In genomic region chr2:104741896-104742740, GRCm38 (mm10) we compare ENCODE assay signal across 8 mouse cellular contexts. TPM values are rescaled to one million over a fixed set of nuclear protein-coding genes. Genes with fewer than 3 reads are reported as not detected.
DNase-seq lines count a peak whose midpoint lies in the region; ATAC-seq and TF ChIP-seq lines count a peak whose summit lies in the region.

No protein-coding gene starts in this region.

- peak overlapping the region; percentile 97 for H3K9ac ChIP-seq in intestine, embryonic 16.5 days (ENCODE audit: low read depth, low read length)
- peak overlapping the region; percentile 72 for H3K9ac ChIP-seq in midbrain, embryonic 16.5 days (ENCODE audit: low read depth, low read length)

- no peaks in the 10 kb centered on the region for H3K36me3 ChIP-seq in embryonic facial prominence, embryonic 10.5 days (replicated peaks)
- no peaks in the 10 kb centered on the region for H3K36me3 ChIP-seq in intestine, embryonic 16.5 days (ENCODE audit: control insufficient read depth, insufficient read depth, low read length)
- H3K36me3 ChIP-seq in midbrain, embryonic 16.5 days (ENCODE audit: control insufficient read depth, insufficient read depth, low read length), result no peaks in the 10 kb centered on the region

- peak; percentile 7 for ATAC-seq in intestine, embryonic 16.5 days
- peak; percentile 36 for ATAC-seq in midbrain, embryonic 16.5 days

- no peak for TF ChIP-seq CTCF in layer of hippocampus, adult 2 months (conservative IDR thresholded peaks at IDR 0.05)

- peak overlapping the region; percentile 61 for H3K4me3 ChIP-seq in layer of hippocampus, adult 2 months
- peak overlapping the region; percentile 81 for H3K4me3 ChIP-seq in embryonic facial prominence, embryonic 10.5 days
- peak overlapping the region; percentile 89 for H3K4me3 ChIP-seq in intestine, embryonic 16.5 days (ENCODE audit: low read length)
- peak overlapping the region; percentile 80 for H3K4me3 ChIP-seq in midbrain, embryonic 16.5 days (ENCODE audit: low read depth, low read length)

- 5% methylated on average over 46 of the region's 46 CpGs for WGBS in embryonic facial prominence, embryonic 10.5 days
- WGBS in intestine, embryonic 16.5 days, result 4% methylated on average over 46 of the region's 46 CpGs
- 3% methylated on average over 42 of the region's 46 CpGs for WGBS in midbrain, embryonic 16.5 days

- H3K9me3 ChIP-seq in embryonic facial prominence, embryonic 10.5 days, result no peaks in the 10 kb centered on the region
- no peaks in the 10 kb centered on the region for H3K9me3 ChIP-seq in intestine, embryonic 16.5 days (ENCODE audit: control insufficient read depth, low read length)
- no peaks in the 10 kb centered on the region for H3K9me3 ChIP-seq in midbrain, embryonic 16.5 days (replicated peaks; ENCODE audit: control insufficient read depth, low read length, poor library complexity, severe bottlenecking)

- DNase-seq in layer of hippocampus, adult 2 months (ENCODE audit: low spot score in 2 of 2), result no peak
- no peak for DNase-seq in layer of hippocampus, postnatal 10 days (ENCODE audit: low spot score in 2 of 2)
- no peak for DNase-seq in embryonic facial prominence, embryonic 10.5 days (ENCODE audit: low spot score)
- DNase-seq in urinary bladder, adult 2 months (ENCODE audit: low spot score), result no peak
- DNase-seq in left cerebral cortex, adult 11 months (ENCODE audit: low spot score), result no peak
- no peak for DNase-seq in left cerebral cortex, postnatal 4 days

- H3K4me2 ChIP-seq in intestine, embryonic 16.5 days (ENCODE audit: low read depth, low read length), result peak overlapping the region; percentile 81
- peak overlapping the region; percentile 99 for H3K4me2 ChIP-seq in midbrain, embryonic 16.5 days (ENCODE audit: low read length)

- H3K27me3 ChIP-seq in embryonic facial prominence, embryonic 10.5 days (replicated peaks; ENCODE audit: low read depth, poor library complexity, severe bottlenecking), result peaks cover 49% of the 10 kb centered on the region
- H3K27me3 ChIP-seq in intestine, embryonic 16.5 days (replicated peaks; ENCODE audit: control insufficient read depth, insufficient read depth, low read length), result no peaks in the 10 kb centered on the region
- peaks cover 12% of the 10 kb centered on the region; the same call in 1 of the 2 replicates for H3K27me3 ChIP-seq in midbrain, embryonic 16.5 days (ENCODE audit: control insufficient read depth, insufficient read depth, low read depth, low read length)

- intact Hi-C loops in left cerebral cortex, postnatal 4 days (cut with DNase I), result no loop called here

- peaks cover 24% of the 10 kb centered on the region for H3K4me1 ChIP-seq in embryonic facial prominence, embryonic 10.5 days
- H3K4me1 ChIP-seq in intestine, embryonic 16.5 days (ENCODE audit: control insufficient read depth, insufficient read depth, low read length), result peaks cover 11% of the 10 kb centered on the region; the same call in 1 of the 2 replicates
- H3K4me1 ChIP-seq in midbrain, embryonic 16.5 days (ENCODE audit: control insufficient read depth, insufficient read depth, low read length), result peaks cover 5% of the 10 kb centered on the region

- H3K27ac ChIP-seq in layer of hippocampus, adult 2 months, result peak overlapping the region; percentile 52; the same call in 1 of the 2 replicates
- peak overlapping the region; percentile 79 for H3K27ac ChIP-seq in embryonic facial prominence, embryonic 10.5 days (replicated peaks)
- peak overlapping the region; percentile 97 for H3K27ac ChIP-seq in intestine, embryonic 16.5 days (ENCODE audit: low read length)
- H3K27ac ChIP-seq in midbrain, embryonic 16.5 days (ENCODE audit: low read length), result no peak overlapping the region

RNA-seq across cellular contexts. Expression of gene Depdc7, which starts 0.6 kb away (rescaled TPM):
- 1 to 10 TPM; 1.6 to 2.2 TPM for total RNA-seq in layer of hippocampus, adult 2 months (2021)
- 1 to 10 TPM; 3.0 to 3.2 TPM for total RNA-seq in layer of hippocampus, postnatal 10 days (2021)
- 2.5 and 2.8 TPM in 2 replicates for polyA plus RNA-seq in embryonic facial prominence, embryonic 10.5 days (2016; fragmentation: Nextera tagmentation; extraction: Ambion mirVana)
- 44.7 and 46.7 TPM in 2 replicates for polyA plus RNA-seq in intestine, embryonic 16.5 days (2015; fragmentation: Nextera tagmentation; extraction: Ambion mirVana)
- polyA plus RNA-seq in midbrain, embryonic 16.5 days (2015; fragmentation: Nextera tagmentation; extraction: Ambion mirVana), result 0.88 and 1.4 TPM in 2 replicates
- 11.2 and 15.3 TPM in 2 replicates for polyA plus RNA-seq in urinary bladder, adult 2 months (2012; rRNA removed)
- total RNA-seq in left cerebral cortex, postnatal 4 days (2021), result 1 to 10 TPM in 1 of 2 experiments, under 1 TPM in 1; 0.89 to 1.2 TPM

RNA-seq across cellular contexts. Expression of gene Pin1rt1, which starts 25.9 kb away (rescaled TPM):
- total RNA-seq in layer of hippocampus, adult 2 months (2021), result not detected
- not detected for total RNA-seq in layer of hippocampus, postnatal 10 days (2021)
- polyA plus RNA-seq in embryonic facial prominence, embryonic 10.5 days (2016; fragmentation: Nextera tagmentation; extraction: Ambion mirVana), result 0.16 TPM in 1 of 2 replicates, not detected in the other
- not detected in 2 replicates for polyA plus RNA-seq in intestine, embryonic 16.5 days (2015; fragmentation: Nextera tagmentation; extraction: Ambion mirVana)
- 0.15 TPM in 1 of 2 replicates, not detected in the other for polyA plus RNA-seq in midbrain, embryonic 16.5 days (2015; fragmentation: Nextera tagmentation; extraction: Ambion mirVana)
- polyA plus RNA-seq in urinary bladder, adult 2 months (2012; rRNA removed), result not detected in 2 replicates
- total RNA-seq in left cerebral cortex, postnatal 4 days (2021), result not detected

RNA-seq across cellular contexts. Expression of gene Tcp11l1, which starts 30.1 kb away (rescaled TPM):
- total RNA-seq in layer of hippocampus, adult 2 months (2021), result 10 to 100 TPM; 35.6 to 37.9 TPM
- 10 to 100 TPM; 48.2 to 49.6 TPM for total RNA-seq in layer of hippocampus, postnatal 10 days (2021)
- 48.5 and 52.2 TPM in 2 replicates for polyA plus RNA-seq in embryonic facial prominence, embryonic 10.5 days (2016; fragmentation: Nextera tagmentation; extraction: Ambion mirVana)
- polyA plus RNA-seq in intestine, embryonic 16.5 days (2015; fragmentation: Nextera tagmentation; extraction: Ambion mirVana), result 21.8 and 24.5 TPM in 2 replicates
- polyA plus RNA-seq in midbrain, embryonic 16.5 days (2015; fragmentation: Nextera tagmentation; extraction: Ambion mirVana), result 54.5 and 55.7 TPM in 2 replicates
- 11.4 and 13.8 TPM in 2 replicates for polyA plus RNA-seq in urinary bladder, adult 2 months (2012; rRNA removed)
- 10 to 100 TPM; 56.5 to 59.9 TPM for total RNA-seq in left cerebral cortex, postnatal 4 days (2021)
